Mouse (Mus musculus) spleen, adult 2 months (tissue): ENCODE measurements at regions not wholly inside any gene's neighbourhood (a gene's known extent, or its start where the extent isn't known, plus 50 kb on each side); places are given as distances from the start of the nearest gene placed in this dataset.

Experiments
- CTCF ChIP-seq: fragments of 200-500 bp; IDR thresholded peaks from 2 replicates; pipeline ENCODE4 v1.5.1; 2011; ENCODE audit warnings: mild to moderate bottlenecking, inconsistent platforms; ENCODE audit not compliant: insufficient read depth, insufficient read length, insufficient replicate concordance; ENCODE audit errors: extremely low read depth
- POLR2A ChIP-seq: fragments of 200-500 bp; IDR thresholded peaks from 2 replicates; pipeline ENCODE4 v1.6.1; 2011; ENCODE audit warnings: low read depth, low read length, inconsistent platforms

DNA sequence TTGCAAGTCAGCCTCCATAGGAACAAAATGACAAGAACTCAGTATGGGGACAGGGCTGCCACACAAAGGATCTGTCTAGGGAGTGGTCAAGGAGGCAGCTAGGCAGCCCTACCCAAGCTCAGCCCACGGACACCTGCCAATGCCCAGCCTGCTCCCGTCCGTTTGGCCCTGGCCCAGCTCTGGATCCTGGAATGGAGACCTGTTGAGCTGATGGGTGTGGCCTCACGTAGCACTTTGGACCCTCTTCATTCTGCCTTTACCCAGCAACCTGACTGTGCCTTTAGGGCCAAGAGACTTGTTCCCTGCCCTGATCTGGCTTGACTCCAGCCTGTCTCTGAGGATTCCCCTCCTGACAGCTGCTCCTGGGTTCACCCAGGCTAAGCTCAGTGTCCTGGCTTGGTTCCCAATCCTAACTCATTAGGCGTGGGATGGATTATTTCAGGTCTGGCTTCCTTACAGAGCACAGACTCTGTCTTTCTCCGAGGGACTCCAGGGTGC is 50.5 kb upstream of the Msx1 start:
- no peak for TF ChIP-seq POLR2A
- no peak for TF ChIP-seq CTCF
